Mouse (Mus musculus) layer of hippocampus, adult 11-12 months (tissue): ENCODE measurements around the gene Slc52a3.
"Not testable (repeated sequence)": the region's sequence is repeated elsewhere in the genome, so short reads cannot be mapped to it uniquely, and the experiment has no call there.

Experiments used
- DNase-seq: peaks from one replicate; pipeline ENCODE4 v3.0.0; 2022; ENCODE audit warnings: low spot score

The Slc52a3 gene

GRCm38 (mm10) chr2:151973595-151974562, 22.4 kb upstream of the Slc52a3 start:
- no peak for DNase-seq

- DNase-seq = no peak
Observed at GRCm38 (mm10) chr2:151975295-151975694, 21.0 kb upstream of the Slc52a3 start.

DNA sequence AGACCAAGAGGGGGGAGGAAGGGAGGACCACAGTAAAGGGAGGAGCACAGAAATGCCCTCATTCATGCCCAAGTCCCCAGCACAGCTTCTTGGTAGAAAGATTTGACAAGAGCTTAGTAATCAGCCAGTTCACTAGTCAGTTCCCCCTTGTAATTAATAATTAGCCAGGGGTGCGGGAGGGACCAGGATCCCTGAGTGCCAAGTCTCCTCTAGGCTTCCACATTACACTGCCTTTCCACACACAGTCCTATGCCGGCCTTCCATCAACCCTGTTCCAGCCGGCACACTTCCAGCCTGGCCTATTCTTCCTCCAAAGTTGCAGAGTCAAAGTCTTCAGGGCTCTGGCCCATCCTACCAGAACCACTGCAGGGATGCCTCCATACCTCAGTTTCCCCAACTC, 20.2 kb upstream of the Slc52a3 start:
- DNase-seq = no peak

DNA sequence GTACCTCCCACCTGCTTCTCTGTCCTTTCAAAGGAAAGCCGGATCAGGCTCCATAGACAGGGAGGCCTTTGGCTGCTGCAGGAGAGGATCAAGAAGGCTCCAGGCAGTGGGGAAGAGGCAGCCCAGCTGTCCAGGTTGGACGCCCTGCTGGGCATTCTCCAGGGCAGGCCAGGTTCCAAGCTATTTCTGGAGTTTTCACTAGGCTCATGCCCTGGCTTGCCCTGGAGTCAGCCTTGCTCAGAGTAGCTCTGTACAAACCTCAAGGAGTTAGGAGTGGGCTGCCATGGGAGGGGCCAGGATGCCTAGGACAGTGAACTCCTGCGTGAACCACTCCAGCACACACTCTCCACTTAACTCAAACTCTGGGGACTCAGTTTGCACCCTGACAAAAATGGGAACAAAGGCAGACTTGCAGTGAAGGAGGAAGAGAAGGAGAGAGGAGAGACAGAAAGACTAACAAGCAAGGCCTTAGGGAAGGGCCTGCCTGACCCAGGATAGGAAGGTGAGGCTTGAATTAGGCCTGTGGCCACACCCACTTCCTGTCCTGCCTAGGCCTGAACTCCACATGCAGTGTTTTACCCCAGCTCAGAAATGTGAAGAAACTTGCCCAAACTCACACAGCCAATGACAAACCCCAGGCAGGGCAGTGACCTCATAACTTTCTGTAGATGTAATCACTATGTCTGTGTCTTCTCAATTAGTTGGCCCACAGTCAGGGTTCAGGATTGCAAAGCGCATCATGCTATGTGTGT, 18.4 kb upstream of the Slc52a3 start:
- no peak for DNase-seq

- DNase-seq = no peak
Observed at GRCm38 (mm10) chr2:151978494-151978893, 17.8 kb upstream of the Slc52a3 start.

DNA sequence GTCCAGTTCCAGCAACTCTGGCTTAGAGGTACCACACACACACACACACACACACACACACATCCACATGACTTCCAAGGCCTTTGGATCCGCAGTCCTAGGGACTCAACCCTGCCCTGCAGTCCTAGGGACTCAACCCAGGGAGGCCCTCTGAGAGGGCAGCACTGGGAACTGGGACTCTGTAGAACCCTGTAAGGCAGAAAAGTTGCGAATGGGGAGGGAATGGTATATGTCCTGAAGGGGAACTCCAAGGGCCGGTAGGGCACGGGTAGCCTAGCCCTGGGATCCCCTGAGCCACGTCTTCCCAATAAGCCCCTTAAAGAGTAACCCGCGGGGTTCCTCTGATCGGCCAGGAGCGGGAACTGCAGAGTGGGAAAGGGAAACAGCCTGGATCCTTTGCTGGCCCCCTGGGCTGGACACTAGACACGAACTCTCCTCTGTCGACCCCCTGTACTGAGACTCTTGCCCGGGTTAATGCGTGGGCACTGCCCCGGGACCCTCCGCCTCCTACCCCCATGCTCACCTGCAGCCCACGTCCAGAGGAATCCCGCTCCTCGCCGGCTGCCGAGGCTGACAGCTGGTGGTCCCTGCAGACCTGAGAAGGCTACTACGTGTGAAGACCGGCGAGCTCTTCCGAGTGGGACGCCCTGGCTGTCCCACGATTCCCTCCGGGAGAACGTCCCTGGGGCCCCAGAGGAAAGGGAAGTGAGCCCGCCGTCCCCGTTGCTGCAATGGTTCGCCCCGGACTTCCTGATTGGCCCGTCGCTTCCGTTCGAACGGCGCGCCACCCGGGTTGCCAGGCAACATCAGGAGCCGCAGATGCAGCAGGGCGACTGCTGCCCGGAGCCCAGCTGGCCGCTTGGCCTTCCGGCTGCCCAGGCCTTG, 16.6 kb upstream of the Slc52a3 start, which contains the start of gene Fam110a:
Gene Fam110a, minus strand, starts transcription at position 750 of the 885 bp plus-strand sequence.
- DNase-seq = peak; percentile 92

GRCm38 (mm10) chr2:151980355-151980693, 16.0 kb upstream of the Slc52a3 start:
- DNase-seq = no peak

GRCm38 (mm10) chr2:151981268-151981667, 15.0 kb upstream of the Slc52a3 start:
- DNase-seq = no peak

GRCm38 (mm10) chr2:151982476-151982875, 13.8 kb upstream of the Slc52a3 start:
- DNase-seq = no peak

- no peak for DNase-seq
Observed at GRCm38 (mm10) chr2:151984019-151984418, 12.3 kb upstream of the Slc52a3 start.

- DNase-seq = no peak
Observed at GRCm38 (mm10) chr2:151985426-151986172, 10.7 kb upstream of the Slc52a3 start.

DNA sequence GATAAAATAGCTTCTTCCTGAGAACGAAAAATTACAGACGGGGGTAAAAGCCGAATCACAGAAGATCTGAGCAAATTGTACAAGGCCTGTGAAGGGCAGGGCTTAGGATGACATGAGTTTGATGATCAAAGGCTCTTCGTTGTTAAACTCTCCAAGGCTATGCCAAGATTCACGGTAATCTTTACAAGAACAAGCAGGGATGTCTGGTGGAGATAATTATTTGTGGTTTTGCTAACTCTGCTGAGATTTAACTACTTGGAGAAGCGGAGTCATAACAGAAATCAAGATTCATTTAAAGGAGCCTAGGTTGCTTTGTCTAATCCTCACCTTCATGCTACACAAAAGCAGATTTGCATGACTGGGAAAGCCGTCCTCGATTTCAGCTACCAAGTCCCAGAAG, 9.4 kb upstream of the Slc52a3 start:
- DNase-seq = no peak

DNA sequence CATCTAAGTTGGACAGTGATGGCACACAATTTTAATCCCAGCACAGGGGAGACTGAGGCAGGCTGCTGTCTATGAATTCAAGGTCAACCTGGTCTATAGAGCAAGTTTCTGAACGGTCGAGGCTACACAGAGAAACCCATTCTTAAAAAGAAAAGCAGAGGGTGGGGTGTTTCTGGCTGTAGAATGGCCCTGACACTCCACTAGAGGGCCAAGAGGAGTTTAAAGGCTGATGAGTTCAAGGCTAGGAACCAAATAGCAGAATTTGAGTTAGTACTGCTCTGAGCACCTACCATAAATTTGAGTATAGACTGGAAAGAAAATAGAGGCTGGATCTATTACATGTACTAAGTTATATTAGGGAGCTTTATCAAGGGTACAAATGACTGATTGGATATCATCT, 7.3 kb upstream of the Slc52a3 start:
- DNase-seq = no peak

DNA sequence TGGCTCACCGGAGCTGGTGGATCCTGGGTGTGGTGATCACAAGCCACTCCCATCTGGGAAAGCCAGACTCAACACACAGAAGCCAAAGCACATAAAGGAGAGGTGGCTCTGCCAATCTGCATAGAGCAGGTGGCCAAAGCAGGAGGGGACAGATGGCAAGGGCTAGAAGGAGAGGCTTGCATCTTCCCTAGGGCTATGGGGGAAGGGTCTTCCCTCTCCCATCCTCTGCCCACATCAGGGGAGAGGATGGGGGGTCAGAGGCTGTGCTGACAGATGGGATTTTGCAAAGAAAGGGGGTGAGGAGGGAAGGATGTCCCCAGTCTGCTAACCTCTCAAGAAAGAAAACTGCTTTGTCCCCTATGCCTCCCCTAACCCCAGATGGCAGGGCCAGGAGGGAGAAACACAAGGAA, 5.3 kb upstream of the Slc52a3 start:
- DNase-seq = no peak

GRCm38 (mm10) chr2:151991446-151991845, 4.9 kb upstream of the Slc52a3 start:
- no peak for DNase-seq

- peak; percentile 75 for DNase-seq
Observed at GRCm38 (mm10) chr2:151994350-151995122, 1.8 kb upstream of the Slc52a3 start.

DNA sequence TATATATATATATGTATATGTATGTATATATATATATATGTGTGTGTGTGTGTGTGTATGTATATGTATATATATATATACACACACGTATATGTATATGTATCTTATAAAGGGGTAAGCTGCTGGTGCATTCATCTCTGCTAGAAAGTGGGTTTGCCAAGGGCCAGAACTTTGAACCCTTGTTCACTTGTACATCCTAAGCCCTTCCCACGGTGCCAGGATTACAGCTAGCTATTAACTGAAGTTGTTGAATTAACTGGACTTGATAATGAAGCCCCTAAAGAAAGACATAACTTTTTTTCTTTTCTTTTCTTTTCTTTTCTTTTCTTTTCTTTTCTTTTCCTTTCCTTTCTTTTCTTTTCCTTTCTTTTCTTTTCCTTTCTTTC, 872 bp downstream of the Slc52a3 start:
- DNase-seq = not testable (repeated sequence)

DNA sequence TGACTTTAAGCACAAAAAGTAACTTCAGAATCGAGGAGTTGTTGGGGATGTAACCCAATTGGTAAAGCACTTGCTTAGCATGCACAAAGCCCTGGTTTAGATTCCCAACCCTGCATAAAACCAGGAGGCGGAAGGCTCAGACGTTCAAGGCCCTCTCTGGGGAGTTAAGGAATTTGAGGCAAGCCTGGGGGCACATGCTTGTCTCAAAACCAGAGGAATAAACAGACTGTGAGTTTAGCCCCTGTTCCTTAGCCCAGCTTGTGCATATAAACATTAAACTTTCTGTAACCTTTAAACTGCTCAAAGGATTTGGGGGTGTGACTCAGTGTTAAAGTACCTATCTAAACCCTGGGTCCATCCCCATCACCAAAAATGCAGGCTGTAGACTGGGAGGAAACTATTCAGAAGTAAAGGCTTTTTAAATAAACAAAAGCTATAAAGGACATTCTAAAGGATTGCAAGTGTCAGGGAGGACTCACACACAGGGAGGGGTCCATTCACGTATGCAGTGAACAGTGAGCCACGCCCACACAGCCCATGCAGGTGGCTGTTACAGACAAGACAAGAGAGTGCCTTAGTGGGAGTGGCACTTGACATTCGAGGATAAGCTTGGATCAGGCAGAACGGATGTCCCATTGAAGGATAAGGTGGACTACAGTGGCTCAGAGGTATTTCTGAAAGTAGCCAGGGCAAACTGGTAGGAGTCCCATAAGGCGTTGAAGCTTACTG, 1.6 kb downstream of the Slc52a3 start:
- no peak for DNase-seq

GRCm38 (mm10) chr2:151998505-151998899, 2.2 kb downstream of the Slc52a3 start:
- no peak for DNase-seq

DNA sequence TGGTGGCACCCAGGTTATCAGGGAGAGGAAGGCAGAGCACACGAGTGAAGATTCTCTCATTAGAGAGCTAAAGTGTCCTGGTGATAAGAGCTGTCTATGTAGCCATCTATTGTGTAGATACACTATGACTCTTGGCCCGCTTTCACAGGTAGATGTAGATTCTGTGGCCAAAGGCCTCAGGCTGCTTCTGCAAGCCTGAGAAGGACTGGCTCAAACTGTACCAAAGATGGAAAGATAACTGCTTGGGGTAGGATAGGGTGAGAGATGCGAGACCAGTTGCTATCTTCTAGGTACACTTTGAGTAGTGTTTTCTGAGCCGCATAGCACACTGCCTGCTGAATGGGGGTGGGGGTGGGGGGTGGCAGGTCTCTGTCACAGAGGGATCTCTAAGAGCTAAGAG, 2.6 kb downstream of the Slc52a3 start:
- no peak for DNase-seq
